In the genomic region with DNA sequence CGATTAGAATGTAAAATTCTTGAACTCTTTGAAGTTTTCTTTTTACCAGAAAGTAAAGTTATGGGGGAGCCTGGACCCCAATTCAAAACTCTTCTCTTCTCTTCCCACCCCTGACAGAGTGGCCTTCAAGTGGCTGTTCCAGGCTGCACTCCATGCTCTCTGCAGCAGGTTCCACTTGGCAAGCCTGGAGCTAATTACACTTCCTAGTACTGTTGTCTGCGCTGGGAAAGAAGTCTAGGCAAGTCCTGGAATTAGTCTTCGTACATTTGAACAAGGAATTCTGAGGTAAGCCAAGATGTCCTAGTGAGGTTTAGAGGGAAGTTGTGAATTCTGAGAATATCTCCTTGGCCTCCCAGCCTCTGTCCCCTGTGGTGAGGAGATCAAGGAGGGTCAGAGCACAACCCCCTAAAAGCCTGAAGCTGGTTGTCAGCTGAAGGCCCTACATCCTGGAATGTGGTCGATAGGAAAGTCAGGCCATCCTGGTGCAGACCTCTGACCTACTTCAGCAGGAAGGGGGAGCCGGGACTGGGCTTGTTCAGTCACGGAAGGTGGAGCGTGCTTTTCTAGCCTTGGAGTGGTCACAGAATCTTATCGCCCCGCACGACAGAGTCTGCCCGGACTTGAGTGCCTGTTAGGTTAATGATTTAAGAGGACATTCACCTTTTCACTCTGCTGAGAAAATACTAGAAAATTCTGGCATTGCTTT, we compare ENCODE assay signal across 9 mouse cellular contexts. TPM values are rescaled to one million over a fixed set of nuclear protein-coding genes. Genes with fewer than 3 reads are reported as not detected.
DNase-seq lines count a peak whose midpoint lies in the region; ATAC-seq and TF ChIP-seq lines count a peak whose summit lies in the region.
"Had no signal": no experiment of that assay in that cellular context is flagged by ENCODE, and none has a peak within 500 bp of the region (broad histone marks: within the 10 kb centered on the region; RNA-seq: fewer than 3 reads in every experiment).

No protein-coding gene starts in this region.

- no peaks in the 10 kb centered on the region; the same call in 1 of the 2 replicates for H3K27me3 ChIP-seq in neural tube, embryonic 15.5 days (replicated peaks)
- H3K27me3 ChIP-seq in heart, postnatal 0 days (ENCODE audit: control insufficient read depth, insufficient read depth, low read length) = no peaks in the 10 kb centered on the region
- no peaks in the 10 kb centered on the region for H3K27me3 ChIP-seq in limb, embryonic 10.5 days (ENCODE audit: low read depth, poor library complexity, severe bottlenecking)
- H3K27me3 ChIP-seq in stomach, embryonic 15.5 days (replicated peaks) = no peaks in the 10 kb centered on the region

- H3K9me3 ChIP-seq in neural tube, embryonic 15.5 days (replicated peaks) = no peaks in the 10 kb centered on the region
- H3K9me3 ChIP-seq in heart, postnatal 0 days (replicated peaks; ENCODE audit: control insufficient read depth, low read length) = no peaks in the 10 kb centered on the region
- H3K9me3 ChIP-seq in limb, embryonic 10.5 days (replicated peaks) = no peaks in the 10 kb centered on the region
- H3K9me3 ChIP-seq in stomach, embryonic 15.5 days = no peaks in the 10 kb centered on the region

- no peak for TF ChIP-seq EP300 in heart, postnatal 0 days (IDR thresholded peaks at IDR 0.05; ENCODE audit: low read depth)

- no peaks in the 10 kb centered on the region for H3K36me3 ChIP-seq in neural tube, embryonic 15.5 days
- H3K36me3 ChIP-seq in heart, postnatal 0 days (replicated peaks; ENCODE audit: control insufficient read depth, insufficient read depth, low read length) = no peaks in the 10 kb centered on the region
- no peaks in the 10 kb centered on the region for H3K36me3 ChIP-seq in limb, embryonic 10.5 days
- H3K36me3 ChIP-seq in stomach, embryonic 15.5 days = no peaks in the 10 kb centered on the region

- intact Hi-C loops in left cerebral cortex, postnatal 4 days (cut with DNase I) = no loop called here

- TF ChIP-seq CTCF in heart, postnatal 0 days (IDR thresholded peaks at IDR 0.05; ENCODE audit: low read depth) = no peak

- no peak for ATAC-seq in neural tube, embryonic 15.5 days (ENCODE audit: low FRiP score)
- ATAC-seq in heart, postnatal 0 days (ENCODE audit: insufficient read depth, low read depth) = peak; percentile 69
- ATAC-seq in stomach, embryonic 15.5 days (ENCODE audit: insufficient read depth, low FRiP score, low read depth) = peak; percentile 90
- ATAC-seq in cerebellum, adult (ENCODE audit: insufficient number of reproducible peaks, low FRiP score, low TSS enrichment) = no peak

- peaks cover 11% of the 10 kb centered on the region; the same call in 1 of the 2 replicates for H3K4me1 ChIP-seq in neural tube, embryonic 15.5 days
- peaks cover 28% of the 10 kb centered on the region for H3K4me1 ChIP-seq in heart, postnatal 0 days (ENCODE audit: control insufficient read depth, insufficient read depth)
- peaks cover 26% of the 10 kb centered on the region for H3K4me1 ChIP-seq in limb, embryonic 10.5 days
- peaks cover 14% of the 10 kb centered on the region; the same call in 1 of the 2 replicates for H3K4me1 ChIP-seq in stomach, embryonic 15.5 days

- no peak overlapping the region for H3K27ac ChIP-seq in neural tube, embryonic 15.5 days (replicated peaks)
- H3K27ac ChIP-seq in heart, postnatal 0 days (ENCODE audit: low read depth) = peak overlapping the region; percentile 67
- H3K27ac ChIP-seq in limb, embryonic 10.5 days = peak overlapping the region; percentile 67
- H3K27ac ChIP-seq in stomach, embryonic 15.5 days = peak overlapping the region; percentile 79

- no peak overlapping the region for H3K9ac ChIP-seq in neural tube, embryonic 15.5 days (replicated peaks)
- H3K9ac ChIP-seq in heart, postnatal 0 days (replicated peaks; ENCODE audit: low read depth, low read length) = peak overlapping the region; percentile 29; the same call in 1 of the 2 replicates
- no peak overlapping the region for H3K9ac ChIP-seq in stomach, embryonic 15.5 days

- H3K4me3 ChIP-seq in neural tube, embryonic 15.5 days (replicated peaks) = no peak overlapping the region
- no peak overlapping the region for H3K4me3 ChIP-seq in heart, postnatal 0 days (ENCODE audit: low read depth, low read length)
- H3K4me3 ChIP-seq in limb, embryonic 10.5 days = no peak overlapping the region
- H3K4me3 ChIP-seq in stomach, embryonic 15.5 days (replicated peaks) = no peak overlapping the region

- WGBS in neural tube, embryonic 15.5 days = 50% methylated on average over 11 of the region's 11 CpGs
- 23% methylated on average over 11 of the region's 11 CpGs for WGBS in heart, postnatal 0 days
- 27% methylated on average over 11 of the region's 11 CpGs for WGBS in limb, embryonic 10.5 days
- WGBS in stomach, embryonic 15.5 days = 25% methylated on average over 11 of the region's 11 CpGs

- no peak overlapping the region for H3K4me2 ChIP-seq in neural tube, embryonic 15.5 days
- 0 out of 2 replicates have a peak overlapping the region, but pooled peaks have one; percentile 11 for H3K4me2 ChIP-seq in heart, postnatal 0 days (ENCODE audit: low read depth, low read length)
- H3K4me2 ChIP-seq in stomach, embryonic 15.5 days = no peak overlapping the region

- DNase-seq in neural tube, embryonic 10.5 days (ENCODE audit: extremely low spot score, low spot score) = peak; percentile 39
- DNase-seq in heart, postnatal 0 days (ENCODE audit: low spot score) = peak; percentile 75
- DNase-seq in limb, embryonic 10.5 days (ENCODE audit: low spot score) = no peak
- no peak for DNase-seq in thymus, postnatal 10 days (ENCODE audit: low spot score in 2 of 2)
- DNase-seq in left cerebral cortex, postnatal 4 days = no peak
- DNase-seq: right cerebral cortex, postnatal 25 days had no signal

RNA-seq across cellular contexts. Expression of a gene that starts 59.6 kb away (rescaled TPM):
- 27.8 and 29.0 TPM in 2 replicates for polyA plus RNA-seq in neural tube, embryonic 15.5 days (2015; fragmentation: Nextera tagmentation; extraction: Ambion mirVana)
- total RNA-seq in heart, postnatal 0 days (2014; rRNA removed; ENCODE audit: low replicate concordance) = 19.9 and 23.6 TPM in 2 replicates
- polyA plus RNA-seq in heart, postnatal 0 days (2015; fragmentation: Nextera tagmentation; extraction: Ambion mirVana) = 11.8 and 12.4 TPM in 2 replicates
- 44.5 and 46.6 TPM in 2 replicates for polyA plus RNA-seq in limb, embryonic 10.5 days (2016; fragmentation: Nextera tagmentation; extraction: Ambion mirVana)
- polyA plus RNA-seq in stomach, embryonic 15.5 days (2015; fragmentation: Nextera tagmentation; extraction: Ambion mirVana) = 29.8 and 35.5 TPM in 2 replicates
- 10 to 100 TPM; 51.9 to 59.1 TPM for total RNA-seq in left cerebral cortex, postnatal 4 days (2021)

Comparison
In these comparisons a context has a peak if more than half of its experiments do, and no peak if none do; other contexts are left out.
1. DNase-seq: peak in neural tube, embryonic 10.5 days (single experiment) and heart, postnatal 0 days (single experiment); none in limb, embryonic 10.5 days (single experiment), thymus, postnatal 10 days (0 of 2) and left cerebral cortex, postnatal 4 days (single experiment).
2. ATAC-seq: peak in heart, postnatal 0 days (single experiment) and stomach, embryonic 15.5 days (single experiment); none in neural tube, embryonic 15.5 days (single experiment) and cerebellum, adult (single experiment).